Mouse (Mus musculus) bone marrow macrophage, adult 2 months (primary cell): ENCODE data around the gene Ilvbl. TPM values are rescaled to one million over a fixed set of nuclear protein-coding genes. Genes with fewer than 3 reads are reported as not detected.

Experiments
- H3K27ac ChIP-seq: 2 replicates; pipeline ENCODE4 v1.5.1; 2012; ENCODE audit warnings: low read depth, low read length; ENCODE audit not compliant: insufficient read depth
- H3K4me1 ChIP-seq: 2 replicates; pipeline ENCODE4 v1.6.1; 2012; ENCODE audit warnings: low read length; ENCODE audit not compliant: control insufficient read depth, insufficient read depth
- H3K4me3 ChIP-seq: 2 replicates; pipeline ENCODE4 v1.5.1; 2012; ENCODE audit warnings: mild to moderate bottlenecking, low read length, moderate library complexity; ENCODE audit not compliant: insufficient read depth
- CTCF ChIP-seq: IDR thresholded peaks from 2 replicates; pipeline ENCODE4 v1.5.1; 2012; ENCODE audit warnings: low read depth, mild to moderate bottlenecking, low read length, moderate library complexity
- POLR2A ChIP-seq: IDR thresholded peaks from 2 replicates; pipeline ENCODE4 v1.6.1; 2012; ENCODE audit warnings: mild to moderate bottlenecking, low read depth, low read length, borderline replicate concordance
- polyA plus RNA-seq: library from polyadenylated mRNA; stranded (reverse); fragments of >200 nt; gene quantifications from 2 replicates; pipeline ENCODE4 v1.2.4, GENCODE M21; 2012; ENCODE audit not compliant: missing spikeins, insufficient read depth, insufficient read length

Gene Ilvbl
- polyA plus RNA-seq, 1 experiment = 34.4 TPM

- Histone ChIP-seq H3K27ac (no peak overlapping the region), H3K4me1 (no peaks in the 10 kb centered on the region), H3K4me3 (no peak overlapping the region)
- TF ChIP-seq POLR2A (no peak), CTCF (no peak)
Observed at GRCm38 (mm10) chr10:78589291-78589690, 15.1 kb downstream of the Ilvbl start.

- no peak overlapping the region for H3K4me3 ChIP-seq
- no peaks in the 10 kb centered on the region for H3K4me1 ChIP-seq
- TF ChIP-seq CTCF (no peak), POLR2A (no peak)
- no peak overlapping the region for H3K27ac ChIP-seq
Observed at GRCm38 (mm10) chr10:78589901-78590300, 15.8 kb downstream of the Ilvbl start.

- H3K4me1 ChIP-seq = no peaks in the 10 kb centered on the region
- TF ChIP-seq CTCF (no peak), POLR2A (no peak)
- H3K4me3 ChIP-seq = no peak overlapping the region
- H3K27ac ChIP-seq = no peak overlapping the region
Observed at GRCm38 (mm10) chr10:78590744-78591143, 16.6 kb downstream of the Ilvbl start.

GRCm38 (mm10) chr10:78591406-78592328 is 17.5 kb downstream of the Ilvbl start, which contains the start of gene Syde1:
Gene Syde1, minus strand, starts transcription at chr10:78591964.
- Histone ChIP-seq H3K4me1 (no peaks in the 10 kb centered on the region), H3K4me3 (peak within 1 kb of the TSS; percentile 50), H3K27ac (no peak within 1 kb of the TSS)
- TF ChIP-seq POLR2A = no peak
- no peak for TF ChIP-seq CTCF

- TF ChIP-seq POLR2A (no peak), CTCF (no peak)
- Histone ChIP-seq H3K4me1 (no peaks in the 10 kb centered on the region), H3K4me3 (no peak overlapping the region), H3K27ac (no peak overlapping the region)
Observed at GRCm38 (mm10) chr10:78592856-78593379, 18.8 kb downstream of the Ilvbl start.

- TF ChIP-seq CTCF = no peak
- no peak for TF ChIP-seq POLR2A
- H3K4me1 ChIP-seq = no peaks in the 10 kb centered on the region
- no peak overlapping the region for H3K27ac ChIP-seq
- no peak overlapping the region for H3K4me3 ChIP-seq
Observed at GRCm38 (mm10) chr10:78593736-78594135, 19.6 kb downstream of the Ilvbl start.

GRCm38 (mm10) chr10:78594157-78594556 is 20.0 kb downstream of the Ilvbl start:
- H3K4me3 ChIP-seq = no peak overlapping the region
- H3K4me1 ChIP-seq = no peaks in the 10 kb centered on the region
- TF ChIP-seq POLR2A = no peak
- no peak for TF ChIP-seq CTCF
- no peak overlapping the region for H3K27ac ChIP-seq

GRCm38 (mm10) chr10:78594566-78594965 is 20.4 kb downstream of the Ilvbl start:
- no peaks in the 10 kb centered on the region for H3K4me1 ChIP-seq
- no peak overlapping the region for H3K27ac ChIP-seq
- no peak for TF ChIP-seq POLR2A
- no peak overlapping the region for H3K4me3 ChIP-seq

- Histone ChIP-seq H3K4me3 (no peak overlapping the region), H3K27ac (no peak overlapping the region), H3K4me1 (no peaks in the 10 kb centered on the region)
- no peak for TF ChIP-seq POLR2A
- no peak for TF ChIP-seq CTCF
Observed at GRCm38 (mm10) chr10:78599865-78600264, 25.7 kb downstream of the Ilvbl start.

GRCm38 (mm10) chr10:78605080-78605479 is 30.9 kb downstream of the Ilvbl start:
- Histone ChIP-seq H3K4me3 (no peak overlapping the region), H3K4me1 (no peaks in the 10 kb centered on the region), H3K27ac (no peak overlapping the region)
- TF ChIP-seq POLR2A (no peak), CTCF (no peak)
